Mouse (Mus musculus) heart, postnatal 0 days (tissue): ENCODE results near the gene Sec61b.

Source experiments
- CTCF ChIP-seq: IDR thresholded peaks from 2 replicates; pipeline ENCODE4 v1.5.1; 2016; ENCODE audit warnings: antibody characterized with exemption, control low read depth, low read depth
- EP300 ChIP-seq: IDR thresholded peaks from 2 replicates; pipeline ENCODE4 v1.6.1; 2016; ENCODE audit warnings: antibody characterized with exemption, low read depth

DNA sequence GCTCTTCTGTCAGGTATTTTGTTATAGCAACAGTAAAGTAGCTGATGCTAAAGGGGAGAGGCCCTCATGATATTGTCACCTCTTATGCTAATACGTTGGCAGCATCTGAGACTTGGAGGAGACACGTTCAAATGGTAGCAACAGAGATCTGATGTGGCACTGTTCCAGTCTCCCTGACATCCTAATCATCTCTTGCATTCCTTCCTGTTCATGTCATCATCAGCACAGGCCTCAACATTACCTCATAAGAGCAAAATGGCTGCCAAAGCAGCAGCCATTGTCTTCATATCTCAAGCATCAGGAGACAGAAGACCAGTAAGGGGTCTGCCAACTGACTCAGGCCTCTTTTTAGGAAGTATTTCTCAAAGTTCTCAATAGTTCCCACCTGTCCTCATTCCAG is 20.2 kb downstream of the Sec61b start:
- TF ChIP-seq CTCF (no peak), EP300 (no peak)
